Mouse (Mus musculus) brain, adult 2 months (tissue): ENCODE measurements around the gene Enkd1.

Source experiments
- DNase-seq: peaks from one replicate; pipeline ENCODE4 v3.0.0; 2011; ENCODE audit warnings: low read depth, low spot score

The Enkd1 gene

DNA sequence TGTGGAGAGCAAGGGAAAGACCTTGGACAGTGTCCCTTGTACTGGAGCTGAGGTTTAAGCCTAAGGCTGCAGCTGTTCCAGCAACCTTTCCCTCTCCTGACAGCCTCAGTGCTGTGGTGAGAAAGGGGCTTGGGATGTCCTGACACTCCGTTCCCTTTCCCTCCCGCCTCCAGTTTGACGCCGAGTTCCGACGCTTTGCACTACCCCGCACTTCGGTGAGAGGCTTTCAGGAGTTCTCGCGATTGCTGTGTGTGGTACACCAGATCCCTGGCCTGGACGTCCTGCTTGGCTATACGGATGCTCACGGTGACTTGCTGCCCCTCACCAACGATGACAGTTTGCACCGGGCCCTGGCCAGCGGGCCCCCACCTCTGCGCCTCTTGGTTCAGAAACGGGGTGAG is 6.0 kb downstream of the Enkd1 start:
- DNase-seq: peak; percentile 65

DNA sequence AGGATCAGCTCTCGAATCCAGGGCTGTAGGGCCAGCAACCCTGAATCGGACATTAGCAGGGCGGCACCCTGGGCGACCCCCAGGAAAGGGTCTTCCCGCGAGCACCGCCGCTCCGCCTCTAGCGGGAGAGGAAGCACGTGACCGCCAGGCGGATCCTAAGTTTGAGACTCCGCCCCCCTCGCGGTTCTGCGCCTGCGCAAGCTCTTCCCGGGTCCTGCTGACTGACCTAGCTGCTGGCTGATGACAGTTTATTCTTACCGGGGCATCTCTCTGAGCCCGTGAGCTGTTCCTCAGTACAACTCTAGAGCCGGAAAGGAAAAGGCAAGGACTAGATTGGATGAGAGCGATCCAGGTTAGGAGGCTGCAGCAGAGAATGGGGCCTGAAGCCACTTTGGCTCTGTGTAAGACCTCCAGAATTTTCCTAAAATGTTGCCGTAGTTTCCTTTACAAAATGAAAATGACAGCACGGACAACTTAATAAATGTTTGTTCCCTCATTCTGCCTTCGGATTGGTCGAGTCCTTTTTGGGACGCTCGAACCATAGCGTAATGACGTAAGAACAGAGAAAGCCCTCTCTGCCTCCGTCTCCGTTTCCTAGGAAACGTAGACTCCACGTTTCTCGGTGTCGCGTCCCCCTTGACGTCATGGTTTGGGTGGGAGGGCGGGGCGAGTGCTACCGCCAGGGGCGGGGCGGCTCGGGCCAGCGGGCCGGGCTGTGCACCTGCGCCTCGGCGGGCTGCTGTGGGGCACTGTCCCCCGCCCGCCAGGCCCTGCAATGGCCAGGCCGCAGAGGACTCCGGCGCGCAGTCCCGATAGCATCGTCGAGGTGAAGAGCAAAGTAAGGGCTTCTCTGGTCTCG is 6.8 kb downstream of the Enkd1 start, which contains the start of the genes Acd and Pard6a:
TSS of gene Acd (minus strand) at position 137 of the 859 bp plus-strand sequence.
TSS of gene Pard6a (plus strand) at position 183 of the 859 bp plus-strand sequence.
- DNase-seq: peak; percentile 97

DNA sequence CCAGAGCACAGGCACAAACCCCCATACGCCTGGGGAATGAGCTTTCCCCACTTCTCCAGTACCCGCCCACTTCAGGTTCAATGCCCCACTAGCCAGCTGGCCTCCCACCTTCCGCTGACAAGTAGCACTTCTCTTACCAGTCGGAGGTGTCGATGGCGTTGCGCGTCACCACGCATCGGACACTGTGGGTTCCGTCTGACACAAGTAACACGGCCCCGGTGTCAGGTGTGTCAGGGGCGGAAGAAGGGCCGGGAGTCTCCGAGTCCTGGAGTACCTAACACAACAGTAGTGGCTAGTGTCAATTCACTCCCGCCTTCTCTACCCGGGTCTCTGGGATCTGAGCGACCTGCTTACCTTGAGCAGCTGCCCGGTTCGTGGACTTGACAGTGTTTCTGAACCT is 7.4 kb downstream of the Enkd1 start:
- peak; percentile 83 for DNase-seq

DNA sequence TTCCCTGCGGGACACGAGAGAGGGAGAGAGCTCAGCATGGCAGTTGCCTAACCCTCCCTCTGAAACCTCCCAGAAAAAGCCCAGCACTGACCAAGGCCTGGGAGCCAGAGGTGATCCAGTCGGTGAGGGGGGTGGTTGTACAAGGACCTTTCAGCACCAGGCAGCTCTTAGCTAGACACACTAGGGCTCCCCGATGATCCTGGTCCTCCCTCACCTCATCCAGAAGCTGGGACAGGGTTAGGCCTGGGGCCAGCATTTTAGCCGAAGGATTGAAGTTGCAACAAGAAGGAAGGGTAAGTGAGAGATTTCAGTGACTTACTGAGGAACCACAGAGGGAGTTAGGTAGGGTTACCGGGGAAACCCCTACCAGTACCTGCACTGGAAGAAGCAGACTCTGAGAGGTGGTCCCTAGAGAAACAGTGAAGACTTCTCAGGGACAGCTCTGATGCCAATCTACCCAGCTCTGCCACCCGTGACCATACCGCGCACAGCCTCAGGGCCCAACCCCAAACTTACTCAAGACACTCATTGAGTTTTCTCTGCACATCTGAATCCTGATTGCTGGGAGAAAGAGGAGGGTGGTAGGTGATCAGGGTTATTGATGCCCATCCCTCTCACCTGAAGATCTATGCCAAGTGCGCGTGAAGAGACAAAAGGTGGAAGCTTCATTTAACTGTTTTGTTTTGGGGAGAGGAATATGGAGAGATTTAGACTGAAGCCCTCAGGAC is 8.4 kb downstream of the Enkd1 start:
- DNase-seq: no peak

DNA sequence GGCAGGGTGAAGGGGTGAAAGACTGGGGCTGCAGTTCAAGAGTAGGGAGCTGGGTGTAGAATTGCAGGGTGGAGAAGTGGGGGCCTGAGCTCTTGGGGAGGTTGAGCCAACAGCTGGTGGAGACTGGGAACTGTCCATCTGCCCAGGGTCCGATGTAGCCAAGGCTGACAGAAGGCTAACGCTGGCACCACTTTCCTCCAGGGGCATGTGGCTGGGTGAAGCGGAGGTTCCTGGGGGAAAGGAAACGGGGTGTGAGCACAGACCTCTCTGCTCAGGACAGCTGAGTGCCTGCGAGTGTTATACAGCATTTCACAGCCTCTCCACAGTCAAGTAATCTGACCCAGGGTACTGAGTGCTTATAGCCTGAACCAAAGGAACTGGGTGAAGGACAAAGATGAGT is 9.3 kb downstream of the Enkd1 start:
- DNase-seq: no peak

DNA sequence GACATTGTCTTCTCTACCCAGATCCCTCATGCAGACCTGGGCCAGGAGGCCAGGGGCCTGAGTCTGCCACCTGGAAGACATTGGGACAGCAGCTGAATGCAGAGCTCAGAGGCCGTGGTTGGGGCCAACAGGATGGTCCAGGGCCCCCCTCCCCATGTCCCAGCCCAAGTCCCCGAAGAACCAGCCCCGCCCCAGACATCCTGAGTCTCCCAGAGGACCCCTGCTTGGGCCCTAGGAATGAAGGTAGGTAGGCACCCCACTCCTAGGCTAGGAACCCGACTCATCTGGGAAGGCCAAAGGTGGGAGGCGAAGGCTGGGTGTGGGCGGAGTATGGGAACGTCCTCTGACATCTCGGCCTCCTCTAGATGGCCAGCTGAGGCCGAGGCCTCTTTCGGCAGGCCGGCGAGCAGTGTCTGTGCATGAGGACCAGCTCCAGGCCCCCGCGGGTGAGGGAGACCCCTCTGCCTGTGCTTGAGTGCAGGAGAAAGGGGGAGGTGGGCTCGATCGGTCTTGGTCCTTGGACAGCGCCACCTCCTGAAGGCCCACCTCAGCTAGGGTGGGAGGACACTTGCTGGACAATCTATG is 10.7 kb downstream of the Enkd1 start:
- DNase-seq: no peak

DNA sequence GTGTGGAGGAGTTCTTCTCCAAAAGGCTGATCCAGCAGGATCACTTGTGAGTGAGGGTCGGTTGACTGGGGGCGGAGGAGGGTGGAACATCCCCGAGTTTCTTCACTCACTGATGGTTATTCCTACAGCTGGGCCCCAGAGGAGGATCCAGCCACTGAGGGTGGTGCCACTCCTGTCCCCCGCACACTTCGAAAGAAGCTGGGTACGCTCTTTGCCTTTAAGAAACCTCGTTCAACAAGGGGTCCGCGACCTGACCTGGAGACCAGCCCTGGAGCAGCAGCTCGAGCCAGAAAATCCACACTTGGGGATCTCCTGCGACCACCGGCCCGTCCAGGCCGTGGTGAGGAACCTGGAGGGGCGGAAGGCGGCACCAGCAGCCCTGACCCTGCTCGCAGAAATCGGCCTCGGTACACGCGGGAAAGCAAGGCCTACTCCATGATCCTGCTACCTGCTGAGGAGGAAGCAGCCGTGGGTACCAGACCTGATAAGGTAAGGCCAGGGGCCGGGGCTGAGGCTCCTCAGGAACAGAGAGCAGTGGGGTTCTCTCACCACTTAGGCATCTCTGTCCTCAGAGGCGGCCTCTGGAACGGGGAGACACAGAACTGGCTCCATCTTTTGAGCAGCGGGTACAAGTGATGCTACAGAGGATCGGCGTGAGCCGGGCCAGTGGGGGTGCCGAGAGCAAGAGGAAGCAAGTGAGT is 12.8 kb downstream of the Enkd1 start:
- DNase-seq: no peak

DNA sequence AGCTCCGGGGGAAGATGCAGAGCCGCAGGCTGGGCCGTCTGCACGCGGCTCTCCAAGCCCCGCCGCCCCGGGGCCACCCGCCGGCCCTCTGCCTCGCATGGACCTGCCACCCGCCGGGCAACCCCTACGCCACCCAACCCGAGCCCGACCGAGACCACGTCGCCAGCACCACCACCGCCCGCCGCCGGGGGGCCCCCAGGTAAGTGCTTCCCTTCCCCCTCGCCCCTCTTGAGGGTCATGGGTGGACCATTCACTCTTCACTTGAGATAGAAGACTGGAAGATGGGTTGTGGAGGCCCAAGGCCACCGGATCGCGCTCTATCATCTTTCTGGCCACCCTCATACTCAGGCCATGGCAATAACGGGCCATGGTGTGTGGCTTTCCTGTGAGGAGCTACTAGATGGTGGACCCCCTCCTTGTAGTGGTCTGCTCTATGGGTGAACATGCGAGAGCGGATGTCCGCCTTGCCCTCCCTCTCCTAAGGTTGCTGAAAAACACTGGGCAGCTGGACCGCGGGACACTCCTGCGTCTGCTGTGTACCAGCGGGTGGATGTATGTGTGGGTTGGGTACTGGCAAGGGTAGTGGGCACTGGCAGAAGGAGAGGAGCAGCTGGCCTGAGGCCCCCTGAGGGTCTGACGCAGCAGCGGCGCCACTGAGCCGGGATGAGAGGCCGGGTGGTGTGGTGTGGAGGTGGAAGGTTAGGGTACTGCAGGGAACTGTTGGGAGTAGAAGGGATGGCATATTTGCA is 13.8 kb downstream of the Enkd1 start:
- peak; percentile 72 for DNase-seq

DNA sequence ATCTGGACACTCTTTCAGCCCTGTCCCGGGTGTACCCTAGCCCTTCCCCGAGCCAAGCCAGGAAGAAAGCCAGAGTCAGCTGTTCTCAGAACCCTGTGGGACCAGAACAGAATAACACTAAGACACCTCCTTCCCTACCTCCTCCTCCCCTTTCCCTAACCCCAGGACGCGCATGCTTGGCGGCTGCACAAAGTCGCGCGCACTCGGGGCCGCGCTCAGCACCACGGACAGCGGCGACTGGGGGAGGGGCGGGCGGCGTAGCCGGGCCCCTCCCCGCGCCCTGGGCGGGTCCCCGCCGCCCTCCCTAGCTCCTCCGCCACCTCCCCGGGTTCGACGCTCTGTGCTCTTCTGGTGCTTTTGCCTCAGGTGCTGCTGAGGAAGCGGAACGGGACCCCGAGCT is 14.4 kb downstream of the Enkd1 start:
- DNase-seq: peak; percentile 91

DNA sequence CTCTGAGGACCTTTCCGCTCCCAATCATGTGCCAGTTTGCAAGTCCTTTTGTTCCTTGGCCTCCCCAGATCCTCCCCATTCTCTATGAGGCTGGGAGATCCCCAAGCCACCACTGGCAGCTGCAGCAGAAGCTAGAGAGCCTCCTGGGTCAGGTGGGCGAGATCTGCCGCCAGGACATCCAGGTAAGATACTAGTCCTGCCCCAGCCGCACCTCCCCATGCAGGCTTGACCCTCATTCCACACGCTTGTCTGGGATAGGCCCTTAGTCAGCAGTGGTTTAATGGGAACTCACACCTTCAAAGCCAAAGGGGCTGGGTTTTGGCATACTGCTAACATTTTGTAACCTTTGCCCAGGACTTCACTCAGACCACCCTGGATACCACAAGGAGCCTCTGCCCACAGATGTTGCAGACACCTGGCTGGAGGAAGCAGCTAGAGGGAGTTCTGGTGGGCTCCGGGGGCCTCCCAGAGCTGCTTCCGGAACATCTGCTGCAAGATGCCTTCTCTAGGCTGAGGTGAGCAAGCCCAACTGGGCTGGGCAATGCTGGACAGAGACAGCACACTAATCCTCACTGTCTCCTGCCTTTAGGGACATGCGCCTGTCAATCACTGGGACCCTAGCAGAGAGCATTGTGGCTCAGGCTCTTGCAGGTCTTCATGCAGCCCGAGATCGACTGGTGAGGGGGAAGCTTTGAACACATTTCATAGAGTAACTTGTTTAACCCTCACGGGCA is 15.4 kb downstream of the Enkd1 start:
- DNase-seq: no peak

DNA sequence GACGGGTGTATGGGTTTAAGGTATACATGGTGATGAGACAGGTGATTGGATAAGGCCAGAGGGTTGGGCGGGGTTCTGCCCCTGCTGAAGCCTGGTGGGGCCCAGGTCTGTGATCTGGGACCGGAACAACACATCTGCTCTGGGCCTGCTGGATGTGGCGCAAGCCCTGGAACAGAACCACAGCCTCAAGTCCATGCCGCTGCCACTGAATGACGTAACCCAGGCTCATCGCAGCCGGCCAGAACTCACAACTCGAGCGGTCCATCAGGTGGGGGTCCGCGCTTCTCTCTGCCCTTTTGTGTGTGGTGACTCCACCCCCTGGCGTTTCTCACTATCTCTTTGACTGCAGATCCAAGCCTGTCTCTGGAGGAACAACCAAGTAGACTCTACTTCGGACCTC is 17.0 kb downstream of the Enkd1 start:
- no peak for DNase-seq

DNA sequence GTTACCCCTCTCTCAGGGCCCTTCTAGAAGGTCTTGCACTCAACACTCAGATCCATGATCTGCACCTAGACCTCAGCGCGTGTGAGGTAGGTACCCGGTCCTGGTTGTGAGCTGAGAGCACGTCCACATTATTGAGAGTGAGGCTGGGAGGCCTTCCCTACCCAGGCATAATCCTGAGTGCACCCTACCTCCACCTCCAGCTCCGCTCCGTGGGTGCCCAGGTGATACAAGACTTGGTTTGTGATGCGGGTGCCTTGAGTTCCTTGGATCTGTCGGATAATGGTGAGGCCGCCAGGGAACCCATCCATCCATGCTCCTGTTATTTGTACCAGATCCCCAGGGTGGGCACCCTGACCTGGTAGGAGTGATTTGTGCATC is 18.0 kb downstream of the Enkd1 start:
- DNase-seq: no peak

DNA sequence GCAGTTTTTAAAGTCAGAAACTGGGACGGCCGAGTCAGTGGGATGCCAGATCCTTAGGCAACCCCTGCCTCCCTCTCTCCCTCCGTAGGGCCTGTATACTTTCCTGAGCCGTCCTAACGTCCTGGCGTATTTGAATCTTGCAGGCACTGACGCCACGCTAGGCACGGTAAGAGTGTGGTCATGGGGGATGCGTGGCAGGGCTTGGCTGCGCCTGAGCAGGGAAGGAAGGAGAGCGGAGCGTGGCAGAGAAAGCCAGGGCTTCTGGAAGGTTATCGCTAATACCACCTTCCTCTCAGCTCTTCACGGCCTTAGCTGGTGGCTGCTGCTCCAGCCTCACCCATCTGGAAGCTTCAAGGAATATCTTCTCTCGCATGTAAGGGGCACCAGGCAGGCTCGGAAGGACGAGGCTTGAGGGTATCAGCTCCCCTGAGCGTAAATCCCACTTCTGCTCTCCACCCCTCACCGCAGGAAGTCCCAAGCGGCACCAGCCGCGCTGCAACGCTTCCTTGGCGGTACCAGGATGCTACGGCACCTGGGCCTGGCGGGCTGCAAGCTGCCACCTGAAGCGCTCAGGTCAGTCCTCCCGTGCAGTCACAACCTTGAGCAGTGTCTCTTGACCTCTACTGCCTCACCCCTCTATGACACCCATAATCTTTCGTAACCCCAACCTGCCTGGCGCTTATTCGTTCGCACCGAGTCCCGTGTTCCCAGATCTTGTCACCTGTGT is 18.6 kb downstream of the Enkd1 start:
- no peak for DNase-seq

DNA sequence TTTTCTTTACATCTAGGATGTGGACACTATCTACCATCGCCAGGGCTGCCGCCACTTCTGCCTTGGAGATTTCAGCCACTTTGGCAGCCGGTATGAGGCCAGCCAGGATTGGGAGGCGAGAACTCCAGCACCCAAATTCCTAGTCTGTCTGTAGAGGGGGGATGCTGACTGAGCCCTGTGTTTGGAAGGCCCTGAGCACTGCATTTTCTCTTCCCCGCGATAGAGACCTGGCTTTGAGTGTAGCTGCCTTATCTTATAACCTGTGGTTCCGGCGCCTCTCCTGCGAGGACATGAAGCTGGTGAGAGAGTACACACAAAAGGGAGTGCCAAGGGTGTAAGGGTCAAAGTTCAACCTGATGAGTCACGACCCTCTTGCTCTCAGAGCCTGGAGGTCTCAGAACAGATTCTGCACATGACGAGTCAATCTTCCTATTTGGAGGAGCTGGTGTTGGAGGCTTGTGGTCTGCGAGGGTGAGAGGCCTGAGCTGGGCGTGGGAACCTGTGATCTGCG is 19.7 kb downstream of the Enkd1 start:
- DNase-seq: no peak

DNA sequence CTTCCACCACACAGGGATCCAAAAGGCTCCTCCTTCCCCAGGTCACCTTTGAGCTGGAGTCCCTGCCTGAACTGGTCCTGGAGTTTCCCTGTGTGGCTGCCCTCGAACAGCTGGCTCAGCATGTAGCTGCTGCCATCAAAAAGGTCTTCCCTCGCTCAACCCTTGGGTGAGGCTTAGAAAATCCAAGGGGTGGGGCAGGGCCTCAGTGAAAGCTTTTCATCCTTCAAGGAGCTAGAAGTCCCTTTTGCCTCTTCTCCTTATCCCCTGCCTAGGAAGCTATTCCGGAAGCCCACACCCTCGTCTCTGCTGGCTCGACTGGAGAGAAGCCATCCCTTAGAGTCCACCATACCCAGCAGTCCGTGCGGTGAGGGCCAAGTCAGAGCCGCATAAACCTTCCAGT is 20.5 kb downstream of the Enkd1 start:
- no peak for DNase-seq

DNA sequence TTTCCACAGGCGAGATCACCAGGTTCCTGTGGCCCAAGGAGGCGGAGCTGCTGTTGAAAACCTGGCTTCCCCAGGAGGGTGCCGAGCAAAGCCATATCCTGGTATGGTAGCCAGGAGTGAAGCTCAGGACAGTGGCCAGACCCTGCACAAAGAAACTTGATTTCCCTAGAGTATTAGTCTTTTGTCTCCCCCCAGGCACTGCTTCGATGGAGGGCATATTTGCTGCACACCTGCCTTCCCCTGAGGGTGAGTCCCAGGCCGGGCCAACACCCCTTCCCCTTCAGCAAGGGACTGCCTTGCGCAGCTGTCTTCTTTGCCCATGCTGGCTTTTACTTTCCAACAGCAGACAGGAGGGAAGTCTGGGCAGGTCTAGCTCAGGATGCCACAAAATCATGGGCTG is 21.5 kb downstream of the Enkd1 start:
- no peak for DNase-seq

DNA sequence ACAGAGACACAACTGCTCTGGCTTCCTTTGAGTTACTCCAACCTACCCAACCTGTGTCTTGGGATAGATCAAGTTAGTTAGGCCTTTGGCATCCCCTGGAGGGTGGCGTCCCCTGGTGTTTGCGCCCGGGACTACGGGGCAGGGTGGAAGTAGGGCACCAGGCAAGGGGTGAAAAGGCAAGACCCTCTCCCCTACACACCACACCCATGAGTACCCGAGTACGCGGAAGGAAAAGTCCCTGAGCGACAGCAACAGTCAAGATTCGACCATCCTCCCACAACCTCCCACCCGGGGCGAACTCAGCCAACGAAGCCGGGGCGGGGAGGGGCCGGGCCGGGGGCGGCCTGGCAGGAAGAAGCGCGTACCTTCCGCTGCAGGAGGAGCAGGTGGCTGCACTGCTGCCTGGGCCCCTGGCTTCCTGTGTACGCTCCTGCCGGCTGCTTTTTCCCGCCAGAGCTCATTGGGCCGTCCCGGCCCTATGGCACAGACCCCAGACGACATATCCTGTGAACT is 22.2 kb downstream of the Enkd1 start, which contains the start of gene Carmil2:
TSS of gene Carmil2 (plus strand) at position 479 of the 513 bp plus-strand sequence.
- no peak for DNase-seq

DNA sequence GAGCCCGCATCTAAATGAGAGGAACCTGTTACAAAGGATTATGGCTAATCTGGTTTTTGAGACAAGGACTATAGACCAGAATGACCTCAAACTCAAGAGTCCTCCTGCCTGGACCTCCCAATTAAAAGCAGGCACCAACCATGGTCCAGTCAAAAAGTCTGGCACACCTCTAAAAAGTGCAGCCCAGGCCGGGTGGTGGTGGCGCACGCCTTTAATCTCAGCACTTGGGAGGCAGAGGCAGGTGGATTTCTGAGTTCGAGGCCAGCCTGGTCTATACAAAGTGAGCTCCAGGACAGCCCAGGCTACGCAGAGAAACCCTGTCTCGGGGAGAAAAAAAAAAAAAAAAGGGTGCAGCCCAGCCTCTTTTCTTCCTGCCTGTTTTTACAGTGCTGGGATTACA is 22.7 kb downstream of the Enkd1 start:
- DNase-seq: no peak

DNA sequence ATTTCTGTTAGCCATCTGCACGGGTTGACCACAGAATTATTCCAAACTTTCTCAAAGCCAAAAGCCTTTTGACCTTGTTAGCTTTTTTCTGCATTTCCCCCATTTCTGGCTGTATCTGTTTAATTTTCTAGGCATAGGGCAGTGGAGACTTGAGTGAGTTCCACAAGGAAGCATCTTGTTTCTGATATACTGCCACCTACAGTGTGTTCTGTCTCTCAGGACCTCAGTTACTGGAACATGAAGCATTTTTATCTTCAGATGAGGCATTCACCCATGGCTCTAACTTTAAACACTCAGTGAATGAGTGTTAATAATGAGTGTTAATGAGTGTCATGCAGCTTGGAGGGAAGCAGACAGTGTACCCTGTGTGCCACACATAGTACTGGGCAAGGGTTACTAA is 30.1 kb downstream of the Enkd1 start:
- DNase-seq: no peak
